Mouse (Mus musculus) gastrocnemius, postnatal 36 days (tissue): Measurements from ENCODE around the gene Zfp473. TPM values are rescaled to one million over a fixed set of nuclear protein-coding genes. Genes with fewer than 3 reads are reported as not detected.
A peak's percentile ranks its signal among the peaks of the same experiment; 100 is the strongest.
"Not testable (repeated sequence)": the region's sequence is repeated elsewhere in the genome, so short reads cannot be mapped to it uniquely, and the experiment has no call there.

Source experiments
- DNase-seq, 2 experiments: peaks; one replicate each; pipeline ENCODE4 v3.0.0; 2022
- intact Hi-C: fragments of 180-260 bp; cut with DNase I; formaldehyde crosslinking; loops from one replicate; pipeline ENCODE4 v1.15.1; 2025
- total RNA-seq, 2 experiments: library from RNA; stranded (reverse); gene quantifications; 2 replicates each; pipeline ENCODE4 v1.2.3; 2021

Zfp473 gene
- total RNA-seq, 2 experiments from 2014 or later: not detected

DNA sequence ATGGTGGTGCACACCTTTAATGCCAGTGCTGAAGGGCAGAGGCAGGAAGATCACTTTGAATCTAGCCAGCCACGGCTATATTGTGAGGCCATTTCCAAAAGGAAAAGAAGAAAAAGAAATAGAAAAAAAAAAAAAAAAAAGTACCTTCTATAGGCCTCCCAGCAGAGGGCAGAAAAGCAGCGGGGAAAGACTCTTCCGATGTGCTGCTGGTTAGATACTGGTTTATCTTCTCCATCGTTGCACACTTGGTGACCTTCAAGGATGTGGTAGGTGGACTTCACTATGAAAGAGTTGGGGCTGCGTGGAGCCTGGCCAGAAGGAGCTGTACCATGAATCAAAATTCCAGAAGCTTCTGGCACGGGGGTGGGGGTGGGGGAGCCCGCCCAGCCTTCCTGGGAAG, 26.5 kb downstream of the Zfp473 start:
- no peak for DNase-seq
- intact Hi-C loops: loop anchor here (2.0 to 10.0 kb wide), 2 partner anchors 100 to 230 kb away; no protein-coding TSS in a partner anchor

DNA sequence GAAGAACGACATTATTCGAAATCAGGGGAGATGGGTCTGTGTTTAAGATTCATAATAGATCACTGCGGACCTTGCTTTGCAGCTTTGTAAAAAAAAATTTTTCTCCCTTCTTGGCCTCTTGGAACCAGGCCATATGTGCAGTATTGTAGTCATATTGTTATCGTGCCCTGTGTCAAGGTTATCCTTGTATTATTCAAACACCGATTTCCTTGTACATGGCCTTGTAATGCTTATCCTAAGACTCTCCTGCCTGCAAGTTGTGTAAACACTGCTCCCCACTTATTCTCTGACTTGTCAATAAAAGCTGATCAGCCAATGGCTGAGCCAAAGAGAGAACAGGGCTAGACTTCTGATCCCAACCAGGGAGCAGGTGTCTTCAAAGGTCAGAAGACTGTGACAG, 28.8 kb downstream of the Zfp473 start:
- intact Hi-C loops: loop anchor here (10.0 kb wide), 1 partner anchor 233 kb away; no protein-coding TSS in a partner anchor

DNA sequence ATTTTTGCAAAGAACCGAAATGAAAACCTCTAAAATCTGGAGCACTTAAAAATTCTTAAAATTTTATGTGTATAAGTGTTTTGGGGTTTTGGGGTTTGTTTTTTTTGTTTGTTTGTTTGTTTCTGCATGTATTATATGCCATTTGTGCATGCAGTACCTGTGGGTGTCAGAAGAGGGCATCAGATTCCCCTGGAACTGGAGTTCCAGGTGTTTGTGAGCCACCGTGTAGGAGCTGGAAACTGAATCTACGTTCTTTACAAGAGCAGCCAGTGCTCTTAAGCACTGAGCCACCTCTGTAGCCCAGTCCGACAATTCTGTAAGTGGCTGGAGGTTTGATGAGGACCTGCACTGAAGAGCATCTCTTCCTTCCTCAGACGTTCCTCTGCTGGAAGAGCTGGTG, 41.0 kb downstream of the Zfp473 start:
- DNase-seq: no peak
- intact Hi-C loops: no loop called here

More for the DNA sequence above, 28.8 kb downstream of the Zfp473 start:
- no peak for DNase-seq

DNA sequence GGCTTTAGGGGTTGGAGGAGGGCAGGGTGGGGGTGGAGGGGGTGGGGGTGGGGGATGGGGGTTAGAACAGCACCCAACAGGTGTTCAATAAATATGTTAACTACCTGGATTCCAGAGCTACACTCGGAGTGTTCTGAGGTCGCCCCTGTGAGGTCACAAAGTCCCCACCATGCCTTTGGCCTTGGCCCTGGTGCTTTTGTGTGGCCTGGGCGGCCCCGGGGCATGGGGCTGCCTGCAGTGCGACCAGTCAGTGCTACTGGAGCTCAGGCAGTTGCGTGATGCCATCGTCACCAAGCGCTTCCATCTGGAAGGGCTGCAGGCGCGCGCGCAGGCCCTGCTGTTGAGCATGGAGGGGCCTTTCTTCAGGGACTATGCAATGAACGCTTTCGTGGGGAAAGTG, 42.3 kb downstream of the Zfp473 start, which contains the start of gene Izumo2:
Gene Izumo2, plus strand, starts transcription at position 169 of the 400 bp plus-strand sequence.
- intact Hi-C loops: no loop called here
- no peak for DNase-seq

DNA sequence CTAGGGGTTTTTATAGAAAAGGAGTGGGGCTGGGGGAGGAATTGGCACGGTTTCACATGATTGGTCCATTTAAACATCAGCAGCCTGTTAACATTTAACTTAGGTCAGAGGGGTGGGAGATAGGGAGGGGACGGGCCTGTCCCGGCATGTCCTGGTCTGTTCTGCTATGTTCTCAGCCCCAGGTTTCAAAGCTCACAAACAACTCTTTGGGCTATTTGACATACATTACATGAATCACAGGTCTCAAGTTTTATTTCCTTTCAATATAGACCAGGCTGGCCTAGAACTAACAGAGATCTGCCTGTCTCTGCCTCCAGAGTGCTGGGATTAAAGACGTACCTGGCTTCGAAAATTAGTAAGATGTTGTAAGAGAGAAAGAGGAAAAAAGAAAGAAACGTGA, 42.8 kb downstream of the Zfp473 start:
- DNase-seq, intact Hi-C loops: not testable (repeated sequence)

DNA sequence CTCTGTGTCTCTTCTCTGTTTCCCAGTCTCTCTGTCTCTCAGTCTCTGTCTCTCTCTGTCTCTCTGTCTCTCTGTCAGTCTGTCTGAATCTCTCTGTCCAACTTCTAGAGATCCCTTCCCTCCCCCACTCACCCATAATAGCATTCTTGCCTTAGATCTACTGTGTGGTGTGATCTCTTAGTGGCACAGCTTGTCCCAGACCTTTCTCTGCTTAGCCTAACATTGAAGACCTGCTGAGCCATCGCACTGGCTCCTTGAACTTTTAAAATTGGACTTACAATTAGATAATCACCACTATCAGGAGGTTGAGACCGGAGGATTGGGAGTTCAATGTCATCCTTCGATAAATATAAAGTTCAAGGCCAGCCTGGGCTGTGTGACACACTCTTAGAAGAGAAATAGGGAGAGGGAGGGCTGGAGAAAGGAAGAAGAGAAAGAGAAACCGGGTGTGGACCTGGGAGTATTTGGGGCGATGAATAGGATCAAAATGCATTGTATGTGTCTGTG, 43.6 kb downstream of the Zfp473 start:
- intact Hi-C loops: no loop called here
- no peak for DNase-seq

DNA sequence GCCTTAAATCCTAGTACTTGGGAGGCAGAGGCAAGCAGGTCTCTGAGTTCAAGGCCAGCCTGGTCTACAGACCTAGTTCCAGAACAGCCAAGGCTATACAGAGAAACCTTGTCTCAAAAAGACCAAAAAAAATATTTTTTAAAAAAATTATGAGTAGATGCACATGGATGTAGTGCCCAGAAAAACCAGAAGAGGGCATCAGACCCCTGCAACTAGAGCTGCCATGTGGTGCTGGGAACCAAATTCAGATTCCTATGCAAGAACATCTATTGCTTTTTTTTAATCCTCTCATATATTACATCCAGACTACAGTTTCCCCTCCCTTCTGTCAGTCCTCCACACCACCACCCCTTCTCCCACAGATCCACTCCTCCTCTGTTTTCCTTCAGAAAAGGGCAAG, 44.5 kb downstream of the Zfp473 start:
- DNase-seq: no peak
- intact Hi-C loops: no loop called here

DNA sequence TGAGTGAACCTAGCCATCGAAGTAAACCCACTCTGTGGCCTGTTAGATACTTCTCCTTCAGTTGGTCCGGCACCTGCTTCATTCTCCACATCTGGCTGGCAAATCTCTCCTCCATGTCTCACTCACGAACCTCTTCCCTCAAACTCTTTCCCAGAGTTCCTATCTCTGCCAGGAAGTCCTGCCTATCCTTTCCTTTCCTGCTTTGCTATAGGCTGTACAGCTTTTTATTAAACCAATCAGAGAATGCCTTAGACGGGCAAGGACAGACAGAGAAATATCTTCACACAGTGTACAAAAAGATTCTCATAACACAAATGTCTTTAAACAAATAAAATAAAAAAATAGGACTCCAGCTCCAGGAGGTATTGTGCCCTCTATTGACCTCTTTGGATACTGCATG, 45.8 kb downstream of the Zfp473 start:
- intact Hi-C loops: no loop called here
- no peak for DNase-seq

DNA sequence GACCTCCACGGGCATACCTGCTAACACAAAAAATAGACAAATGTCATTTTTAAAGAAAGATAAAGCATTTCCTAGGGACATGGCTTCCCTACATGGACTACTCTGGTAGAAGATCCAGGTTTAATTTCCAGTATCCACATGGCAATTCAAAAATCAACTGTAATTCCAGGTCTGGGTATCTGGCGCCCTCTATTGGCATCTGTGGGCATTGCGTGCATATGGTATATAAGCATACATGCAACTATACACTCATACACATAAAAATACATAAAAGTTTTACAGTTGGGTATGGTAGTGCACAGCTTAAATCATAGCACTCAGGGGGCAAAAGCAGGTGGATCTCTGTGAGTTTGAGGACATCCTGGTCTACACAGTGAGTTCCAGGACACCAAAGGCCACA, 46.5 kb downstream of the Zfp473 start:
- intact Hi-C loops: loop anchor here (5.0 kb wide), 1 partner anchor 52 kb away; no protein-coding TSS in a partner anchor
- DNase-seq: no peak

DNA sequence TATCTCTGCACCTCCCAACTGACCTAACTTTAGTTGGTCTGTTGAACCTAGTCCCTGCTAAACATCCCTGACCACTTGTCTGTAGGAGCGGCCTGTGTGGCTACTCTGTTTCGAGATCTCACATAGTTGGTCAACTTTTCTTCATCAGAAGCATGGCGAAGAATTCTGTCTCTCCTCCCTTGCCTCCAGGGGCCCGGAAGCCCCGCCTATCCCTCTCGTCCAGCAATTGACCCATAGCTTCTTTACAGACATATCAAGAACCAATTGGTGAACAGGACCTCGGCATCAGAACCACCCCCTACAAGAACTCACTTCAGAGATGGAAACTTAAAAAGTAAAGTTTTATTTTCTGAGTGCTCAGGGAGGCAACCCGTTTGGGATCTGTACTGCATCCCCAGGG, 47.9 kb downstream of the Zfp473 start:
- intact Hi-C loops: loop anchor here (5.0 kb wide), 1 partner anchor 51 kb away; no protein-coding TSS in a partner anchor
- DNase-seq: no peak

DNA sequence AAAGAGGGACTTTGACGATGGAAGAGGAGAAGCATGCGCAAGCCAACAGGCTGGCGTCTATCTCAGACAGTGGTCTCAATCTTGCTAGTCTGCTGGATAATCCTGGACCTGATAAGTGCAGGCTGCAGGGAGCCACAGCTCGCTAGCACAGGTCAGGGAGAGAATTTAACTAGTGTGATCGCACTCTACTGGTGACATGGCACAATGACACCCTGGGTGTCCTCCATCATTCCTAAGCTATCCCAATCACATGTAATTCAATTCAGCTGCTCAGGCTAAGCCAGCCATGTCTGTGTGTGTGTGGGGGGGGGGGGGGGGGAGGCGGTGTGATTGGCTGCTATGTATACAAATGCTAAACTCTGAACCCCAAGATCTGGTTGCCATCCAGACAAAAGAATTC, 48.9 kb downstream of the Zfp473 start:
- no peak for DNase-seq
- intact Hi-C loops: loop anchor here (5.0 kb wide), 1 partner anchor 50 kb away; no protein-coding TSS in a partner anchor

DNA sequence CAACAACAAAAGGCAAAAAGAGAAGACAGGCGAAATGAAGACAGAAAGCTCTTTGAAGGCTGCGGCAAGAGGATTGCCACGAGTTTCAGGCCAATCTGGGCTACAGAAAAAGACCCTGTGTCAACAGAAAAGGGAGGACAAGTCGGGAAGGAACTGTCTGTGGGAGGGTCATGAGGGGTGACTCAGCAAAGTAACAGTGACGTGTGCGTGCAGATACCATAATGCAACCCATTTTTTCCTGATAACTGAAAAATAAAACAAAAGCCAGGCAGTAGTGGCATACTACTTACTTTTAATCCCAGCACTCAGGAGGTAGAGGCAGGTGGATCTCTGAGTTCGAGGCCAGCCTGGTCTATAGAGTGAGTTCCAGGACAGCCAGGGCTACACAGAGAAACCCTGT, 52.9 kb downstream of the Zfp473 start:
- DNase-seq: no peak
- intact Hi-C loops: no loop called here

DNA sequence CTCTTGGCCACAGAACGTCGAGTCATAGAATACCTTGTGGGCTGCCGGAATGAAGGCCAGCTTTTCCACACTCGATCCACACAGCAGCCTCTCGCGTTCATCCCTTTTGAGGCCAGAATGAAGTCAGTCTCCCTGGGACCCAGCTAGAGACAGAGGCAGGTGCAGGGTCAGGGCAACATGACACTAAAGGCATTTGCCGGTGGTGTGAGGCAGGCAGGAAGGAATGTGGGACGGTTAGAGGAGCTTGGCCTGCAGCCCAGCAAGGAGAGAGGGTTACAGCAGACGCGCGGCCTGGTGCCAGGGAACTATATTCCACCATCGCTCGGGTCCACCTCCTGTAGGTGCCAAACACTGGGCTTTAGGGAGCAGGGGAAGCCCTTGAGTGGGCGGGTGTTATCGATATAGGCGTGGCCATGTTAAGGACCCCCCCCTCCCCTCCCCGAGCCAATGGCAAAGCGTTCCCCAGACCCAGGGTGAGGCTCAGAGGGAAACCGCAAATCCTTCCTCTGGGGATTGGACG, 53.6 kb downstream of the Zfp473 start:
- intact Hi-C loops: no loop called here
- DNase-seq: peak; percentile 58 to 66

DNA sequence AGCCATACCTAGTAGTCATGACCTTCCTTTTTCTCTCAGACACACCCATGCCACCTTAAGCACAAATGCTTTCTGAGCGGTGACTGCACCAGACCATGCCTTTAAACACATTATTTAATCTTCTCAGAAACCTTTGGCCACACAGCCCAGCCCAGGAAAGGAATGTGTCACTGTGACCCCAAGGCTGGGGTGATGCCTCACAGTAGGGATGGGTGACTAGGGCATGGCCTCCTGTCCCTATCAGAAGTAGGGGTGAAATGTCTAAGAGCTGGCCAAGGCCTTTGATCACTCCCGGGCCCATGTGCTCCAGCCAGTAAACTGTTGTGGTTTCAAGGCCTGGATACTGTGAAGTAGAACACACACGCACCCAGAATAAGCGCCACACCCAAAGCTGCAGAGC, 55.6 kb downstream of the Zfp473 start:
- intact Hi-C loops: no loop called here

DNA sequence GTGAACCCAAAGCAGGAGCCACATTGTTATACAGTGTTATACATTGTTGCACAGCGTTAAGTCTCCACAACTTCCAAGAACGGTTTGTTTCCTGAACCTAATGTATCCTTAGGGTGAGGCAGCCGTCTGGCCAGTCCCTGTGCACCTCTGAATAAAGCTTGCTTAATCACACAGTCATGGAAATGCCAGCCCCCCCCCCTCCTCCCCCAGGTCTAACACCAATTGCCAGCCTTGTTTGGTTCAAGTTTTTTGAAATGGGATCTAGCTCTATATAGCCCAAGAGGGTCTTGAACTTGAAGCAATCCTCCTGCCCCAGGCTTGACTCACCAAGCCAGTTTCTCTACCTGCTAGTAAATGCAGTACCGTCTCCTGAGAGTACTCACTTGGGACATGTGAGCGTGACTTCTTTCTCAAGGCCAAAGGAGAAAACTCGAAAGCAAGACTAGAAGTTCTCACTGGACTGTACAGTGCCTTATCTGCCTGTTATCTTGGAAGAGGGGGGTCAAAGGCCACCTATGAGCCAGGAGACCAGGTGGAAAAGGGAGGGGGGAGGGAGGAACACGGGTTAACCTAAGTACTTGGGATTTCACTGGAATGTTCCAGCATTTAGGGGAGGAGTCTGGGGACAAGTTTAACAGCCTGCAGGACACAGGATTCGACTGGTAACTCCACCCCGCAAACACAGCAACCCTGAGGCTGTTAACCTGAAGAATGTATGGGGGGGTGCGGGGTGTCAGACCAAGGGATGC, 57.2 kb downstream of the Zfp473 start:
- DNase-seq: no peak
- intact Hi-C loops: no loop called here

More for the DNA sequence above, 55.6 kb downstream of the Zfp473 start:
- DNase-seq: no peak

DNA sequence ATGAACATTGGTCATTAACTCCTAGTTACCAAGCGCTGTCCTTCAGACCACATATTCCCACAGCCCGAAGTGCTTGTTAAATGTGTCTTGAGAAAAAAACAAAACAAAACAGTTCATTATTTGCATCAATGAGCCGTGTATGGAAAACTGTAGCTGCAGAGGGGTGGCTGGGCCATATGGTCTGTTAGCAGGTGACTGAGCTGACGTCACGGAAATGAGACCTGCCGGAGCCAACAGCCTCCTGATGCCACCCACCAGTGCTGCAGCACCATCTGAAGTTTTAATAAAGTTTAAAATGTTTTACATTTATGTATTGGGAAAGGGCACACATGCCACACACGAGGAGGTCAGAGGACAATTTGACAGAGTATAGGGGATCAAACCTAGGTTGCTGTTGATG, 61.5 kb downstream of the Zfp473 start:
- no peak for DNase-seq
- intact Hi-C loops: no loop called here

DNA sequence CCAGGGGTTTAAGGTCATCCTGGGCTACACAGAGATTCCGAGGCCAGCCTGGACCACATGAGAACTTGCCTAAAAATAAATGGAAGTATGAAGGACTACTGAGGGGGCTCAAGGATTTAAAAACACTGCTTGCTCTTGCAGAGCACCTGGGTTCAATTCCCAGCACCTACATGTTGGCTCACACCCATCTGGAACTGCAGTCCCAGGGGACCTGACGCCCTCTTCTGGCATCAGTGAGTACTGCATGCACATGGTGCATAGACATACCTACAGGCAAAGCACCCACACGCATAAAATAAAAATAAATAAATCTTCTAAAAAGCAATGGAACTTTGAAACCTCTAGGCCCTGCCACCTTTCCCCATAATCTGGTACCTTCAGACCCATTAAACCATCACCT, 62.0 kb downstream of the Zfp473 start:
- no peak for DNase-seq
- intact Hi-C loops: no loop called here

DNA sequence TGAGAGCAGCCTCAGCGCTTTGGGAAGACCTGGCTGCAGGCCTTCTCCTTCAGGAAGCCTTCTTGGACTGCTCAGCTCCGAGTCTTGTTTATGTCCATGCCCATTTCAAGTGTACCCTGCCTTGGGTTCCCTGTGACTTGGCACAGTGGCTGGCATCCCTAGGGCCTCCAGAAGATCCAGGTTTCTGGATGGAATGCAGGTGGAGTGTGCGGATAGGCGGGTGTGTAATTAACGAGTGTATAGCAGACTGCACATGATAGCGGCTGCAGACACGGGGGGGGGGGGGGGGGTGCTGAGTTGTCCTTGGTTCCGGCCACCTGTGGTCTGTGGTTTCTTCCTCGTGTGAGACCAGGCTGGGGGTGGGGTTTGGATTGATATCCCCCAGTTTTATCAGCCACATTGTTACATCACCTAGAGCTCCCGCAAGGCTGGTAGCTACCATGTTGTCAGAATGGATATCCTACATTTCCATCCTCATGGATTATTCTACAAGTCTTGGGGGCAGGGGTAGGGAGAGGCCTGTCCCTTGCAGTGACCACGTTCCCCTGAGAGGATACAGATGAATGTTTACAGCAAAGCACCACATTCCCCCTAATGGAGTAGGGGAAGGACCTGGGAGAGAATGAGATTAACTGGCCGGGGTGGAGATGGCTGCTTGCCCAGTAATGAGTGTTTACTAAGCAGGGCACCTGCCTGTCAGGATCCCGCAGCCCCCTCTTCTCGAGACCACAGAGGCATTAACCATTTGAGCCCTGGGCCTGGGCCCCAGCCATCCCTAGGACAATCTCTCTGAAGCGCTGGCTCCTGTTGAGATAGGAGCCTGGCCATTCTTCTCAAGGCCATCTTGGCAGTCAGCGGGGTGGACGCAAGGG, 65.1 kb downstream of the Zfp473 start:
- intact Hi-C loops: no loop called here
- DNase-seq: no peak

DNA sequence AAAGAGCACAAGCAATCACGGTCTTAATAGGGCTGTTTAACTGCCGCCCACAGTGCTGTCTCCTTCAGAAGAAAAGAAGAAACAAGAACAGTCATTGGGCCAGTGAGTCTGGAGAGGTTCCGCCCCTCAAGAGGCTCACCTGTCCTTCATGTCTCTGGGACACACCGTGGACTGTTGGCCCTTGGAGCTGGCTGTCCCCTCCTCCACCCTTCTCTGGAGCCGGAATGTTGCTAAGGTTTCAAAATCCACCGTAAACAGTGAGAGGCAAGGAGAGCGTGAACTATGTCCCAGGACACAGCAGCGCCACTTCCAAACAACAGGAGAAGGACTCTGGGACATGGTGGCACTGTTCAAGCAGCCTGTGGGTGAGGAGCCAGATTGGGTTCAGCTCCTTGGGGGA, 67.2 kb downstream of the Zfp473 start:
- intact Hi-C loops: no loop called here
- no peak for DNase-seq
